Mouse (Mus musculus) spleen, adult 2 months (tissue): ENCODE data around the gene Olfr763.

Experiments
- CTCF ChIP-seq: fragments of 200-500 bp; IDR thresholded peaks from 2 replicates; pipeline ENCODE4 v1.5.1; 2011; ENCODE audit warnings: mild to moderate bottlenecking, inconsistent platforms; ENCODE audit not compliant: insufficient read depth, insufficient read length, insufficient replicate concordance; ENCODE audit errors: extremely low read depth
- POLR2A ChIP-seq: fragments of 200-500 bp; IDR thresholded peaks from 2 replicates; pipeline ENCODE4 v1.6.1; 2011; ENCODE audit warnings: low read depth, low read length, inconsistent platforms

DNA sequence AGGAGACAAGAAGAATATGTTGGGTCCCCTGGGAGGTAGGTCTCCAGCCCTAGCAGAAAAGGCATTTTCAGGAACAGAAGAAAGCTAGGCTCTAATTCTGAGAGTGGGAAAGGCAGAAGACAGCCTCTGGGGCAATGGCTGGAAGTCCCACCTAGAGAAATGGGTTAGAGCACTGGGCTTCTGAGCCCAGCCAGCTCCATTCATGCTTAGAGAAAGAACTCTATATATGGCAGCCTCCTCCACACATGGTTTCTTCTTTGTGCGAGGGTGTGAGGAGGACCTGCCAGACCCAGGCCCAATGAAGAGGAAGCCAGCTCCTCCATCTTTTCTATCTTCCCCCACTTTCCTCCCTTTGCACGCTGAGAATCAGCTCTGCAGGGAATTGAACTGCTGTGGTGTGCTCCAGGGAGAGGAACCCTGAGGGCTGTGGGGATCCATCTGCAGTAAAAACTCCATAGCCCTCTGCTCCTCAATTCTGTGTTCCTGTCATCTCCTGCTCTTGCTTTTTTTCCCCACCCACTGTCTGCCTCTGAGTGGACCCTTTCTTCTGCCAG, at the start of gene Olfr763:
- TF ChIP-seq CTCF (no peak), POLR2A (no peak)
